Mouse (Mus musculus) liver, embryonic 16.5 days (tissue): ENCODE results near the gene Slc29a4. TPM values are rescaled to one million over a fixed set of nuclear protein-coding genes. Genes with fewer than 3 reads are reported as not detected.

Experiments
- ATAC-seq: fragments of 200-750 bp; cut with Nextera tagmentation; 2 replicates; pipeline ENCODE4 v1.8.0; 2017; ENCODE audit warnings: low read depth, mild to moderate bottlenecking, moderate number of reproducible peaks, moderate library complexity
- H3K27ac ChIP-seq: fragments of 300-500 bp; sonication (generic); 2 replicates; pipeline ENCODE4 v1.5.1; 2014; ENCODE audit warnings: mild to moderate bottlenecking, low read length
- H3K27me3 ChIP-seq: fragments of 300-500 bp; sonication (generic); 2 replicates; pipeline ENCODE4 v1.6.1; 2014; ENCODE audit warnings: low read depth, low read length, mixed read lengths; ENCODE audit not compliant: control insufficient read depth, insufficient read depth
- H3K36me3 ChIP-seq: fragments of 300-500 bp; sonication (generic); 2 replicates; pipeline ENCODE4 v1.6.1; 2014; ENCODE audit warnings: mild to moderate bottlenecking; ENCODE audit not compliant: control insufficient read depth, insufficient read depth
- H3K4me1 ChIP-seq: fragments of 300-500 bp; sonication (generic); 2 replicates; pipeline ENCODE4 v1.6.1; 2014; ENCODE audit warnings: low read depth, low read length, mixed read lengths; ENCODE audit not compliant: control insufficient read depth
- H3K4me2 ChIP-seq: fragments of 300-500 bp; sonication (generic); 2 replicates; pipeline ENCODE4 v1.6.1; 2014; ENCODE audit warnings: low read depth, low read length, mixed read lengths
- H3K4me3 ChIP-seq: fragments of 300-500 bp; sonication (generic); 2 replicates; pipeline ENCODE4 v1.5.1; 2014; ENCODE audit warnings: low read depth, mild to moderate bottlenecking, low read length
- H3K9ac ChIP-seq: fragments of 300-500 bp; sonication (generic); 2 replicates; pipeline ENCODE4 v1.6.1; 2014; ENCODE audit warnings: low read depth, low read length
- H3K9me3 ChIP-seq: fragments of 300-500 bp; sonication (generic); replicated peaks from 2 replicates; pipeline ENCODE4 v1.6.1; 2016; ENCODE audit warnings: low read length; ENCODE audit not compliant: control insufficient read depth
- WGBS: fragments of 180-500 bp; shearing (Covaris S2); extraction: QIAGEN DNeasy Blood & Tissue Kit; methylation state at CpG from one replicate; pipeline ENCODE4 v1.1.7; 2014; ENCODE audit not compliant: insufficient replicate concordance; 5-methylcytosine and 5-hydroxymethylcytosine counted together
- polyA plus RNA-seq: library from polyadenylated mRNA; unstranded; fragments of >200 nt; fragmentation: Nextera tagmentation; extraction: Ambion mirVana; gene quantifications from 2 replicates; pipeline ENCODE4 v1.2.1, GENCODE M21; 2015

Slc29a4 gene
- polyA plus RNA-seq, 1 experiment from 2014 or later, result 0.21 TPM

- H3K36me3 ChIP-seq, result peaks cover 2% of the 10 kb centered on the region; the same call in 1 of the 2 replicates
Measured at GRCm38 (mm10) chr5:142747026-142747629, 54.8 kb downstream of the Slc29a4 start.

GRCm38 (mm10) chr5:142750173-142750572, 57.9 kb downstream of the Slc29a4 start:
- no peak overlapping the region for H3K9ac ChIP-seq
- no peak overlapping the region for H3K4me3 ChIP-seq
- WGBS, result 50% methylated on average over 11 of the region's 11 CpGs
- no peak overlapping the region for H3K4me2 ChIP-seq
- no peaks in the 10 kb centered on the region for H3K4me1 ChIP-seq
- no peak overlapping the region for H3K27ac ChIP-seq
- H3K27me3 ChIP-seq, result no peaks in the 10 kb centered on the region
- H3K9me3 ChIP-seq, result no peaks in the 10 kb centered on the region
- ATAC-seq, result peak; percentile 27; the same call in 1 of the 2 replicates
- H3K36me3 ChIP-seq, result no peaks in the 10 kb centered on the region; the same call in 1 of the 2 replicates

More at GRCm38 (mm10) chr5:142747026-142747629, 54.8 kb downstream of the Slc29a4 start:
- WGBS, result 56% methylated on average over 12 of the region's 12 CpGs
- Histone ChIP-seq H3K27me3 (no peaks in the 10 kb centered on the region), H3K9ac (no peak overlapping the region), H3K27ac (no peak overlapping the region), H3K9me3 (no peaks in the 10 kb centered on the region), H3K4me3 (no peak overlapping the region), H3K4me1 (no peaks in the 10 kb centered on the region), H3K4me2 (no peak overlapping the region)
- ATAC-seq, result no peak

GRCm38 (mm10) chr5:142752241-142752640, 59.9 kb downstream of the Slc29a4 start:
- Histone ChIP-seq H3K4me1 (no peaks in the 10 kb centered on the region), H3K27ac (no peak overlapping the region), H3K36me3 (no peaks in the 10 kb centered on the region; the same call in 1 of the 2 replicates), H3K9ac (no peak overlapping the region), H3K4me3 (no peak overlapping the region), H3K4me2 (no peak overlapping the region), H3K27me3 (no peaks in the 10 kb centered on the region), H3K9me3 (no peaks in the 10 kb centered on the region)
- WGBS, result 80% methylated on average over 13 of the region's 13 CpGs
- ATAC-seq, result no peak

GRCm38 (mm10) chr5:142759786-142760185, 67.5 kb downstream of the Slc29a4 start:
- 73% methylated on average over 8 of the region's 8 CpGs for WGBS
- Histone ChIP-seq H3K9ac (no peak overlapping the region), H3K27me3 (no peaks in the 10 kb centered on the region), H3K4me1 (no peaks in the 10 kb centered on the region), H3K4me3 (no peak overlapping the region), H3K36me3 (peaks cover 18% of the 10 kb centered on the region), H3K27ac (no peak overlapping the region), H3K9me3 (no peaks in the 10 kb centered on the region), H3K4me2 (no peak overlapping the region)
- no peak for ATAC-seq

- H3K4me2 ChIP-seq, result no peak overlapping the region
- no peaks in the 10 kb centered on the region for H3K4me1 ChIP-seq
- no peak overlapping the region for H3K9ac ChIP-seq
- H3K4me3 ChIP-seq, result no peak overlapping the region
- peaks cover 23% of the 10 kb centered on the region for H3K36me3 ChIP-seq
- no peak for ATAC-seq
- no peak overlapping the region for H3K27ac ChIP-seq
- H3K27me3 ChIP-seq, result no peaks in the 10 kb centered on the region
- H3K9me3 ChIP-seq, result no peaks in the 10 kb centered on the region
- 79% methylated on average over 16 of the region's 16 CpGs for WGBS
Measured at GRCm38 (mm10) chr5:142761326-142761983, 69.1 kb downstream of the Slc29a4 start.

GRCm38 (mm10) chr5:142762082-142762807, 69.9 kb downstream of the Slc29a4 start:
- peaks cover 23% of the 10 kb centered on the region for H3K36me3 ChIP-seq
- no peak overlapping the region for H3K27ac ChIP-seq
- H3K4me2 ChIP-seq, result no peak overlapping the region
- no peak overlapping the region for H3K9ac ChIP-seq
- WGBS, result 86% methylated on average over 21 of the region's 21 CpGs
- H3K4me1 ChIP-seq, result no peaks in the 10 kb centered on the region
- no peak for ATAC-seq
- no peak overlapping the region for H3K4me3 ChIP-seq
- H3K27me3 ChIP-seq, result no peaks in the 10 kb centered on the region
- no peaks in the 10 kb centered on the region for H3K9me3 ChIP-seq

- WGBS, result 51% methylated on average over 11 of the region's 11 CpGs
- H3K36me3 ChIP-seq, result peaks cover 18% of the 10 kb centered on the region
- H3K27ac ChIP-seq, result no peak overlapping the region
- ATAC-seq, result 0 out of 2 replicates have a peak, but pooled peaks have one; percentile 11
- H3K4me1 ChIP-seq, result peaks cover 2% of the 10 kb centered on the region; the same call in 1 of the 2 replicates
- no peak overlapping the region for H3K9ac ChIP-seq
- no peaks in the 10 kb centered on the region for H3K9me3 ChIP-seq
- H3K4me3 ChIP-seq, result no peak overlapping the region
- H3K27me3 ChIP-seq, result no peaks in the 10 kb centered on the region
- H3K4me2 ChIP-seq, result no peak overlapping the region
Measured at GRCm38 (mm10) chr5:142764306-142764705, 72.0 kb downstream of the Slc29a4 start.

- peaks cover 18% of the 10 kb centered on the region for H3K36me3 ChIP-seq
- peaks cover 7% of the 10 kb centered on the region for H3K4me1 ChIP-seq
- no peaks in the 10 kb centered on the region for H3K9me3 ChIP-seq
- no peak overlapping the region for H3K4me3 ChIP-seq
- H3K9ac ChIP-seq, result no peak overlapping the region
- H3K27ac ChIP-seq, result no peak overlapping the region
- ATAC-seq, result no peak
- 79% methylated on average over 15 of the region's 15 CpGs for WGBS
- no peaks in the 10 kb centered on the region for H3K27me3 ChIP-seq
- no peak overlapping the region for H3K4me2 ChIP-seq
Measured at GRCm38 (mm10) chr5:142764889-142765288, 72.6 kb downstream of the Slc29a4 start.

- 73% methylated on average over 3 of the region's 3 CpGs for WGBS
- no peak overlapping the region for H3K4me2 ChIP-seq
- H3K27ac ChIP-seq, result no peak overlapping the region
- H3K36me3 ChIP-seq, result peaks cover 18% of the 10 kb centered on the region
- no peaks in the 10 kb centered on the region for H3K27me3 ChIP-seq
- peaks cover 8% of the 10 kb centered on the region for H3K4me1 ChIP-seq
- no peaks in the 10 kb centered on the region for H3K9me3 ChIP-seq
- H3K4me3 ChIP-seq, result no peak overlapping the region
- ATAC-seq, result no peak
- H3K9ac ChIP-seq, result no peak overlapping the region
Measured at GRCm38 (mm10) chr5:142766708-142767107, 74.4 kb downstream of the Slc29a4 start.
